Mouse (Mus musculus): ENCODE measurements around the gene Vwa8. TPM values are rescaled to one million over a fixed set of nuclear protein-coding genes. Genes with fewer than 3 reads are reported as not detected.

The Vwa8 gene
- polyA plus RNA-seq, 1 experiment: 13.9 TPM

GRCm38 (mm10) chr14:78861156-78861555 lies 12.3 kb downstream of the Vwa8 start:
- no peak overlapping the region for H3ac ChIP-seq (ENCODE audit: control insufficient read depth, insufficient read length, low read depth)
- peaks cover 24% of the 10 kb centered on the region for H3K79me3 ChIP-seq (ENCODE audit: low read depth)
- TF ChIP-seq CTCF (IDR thresholded peaks at IDR 0.05; ENCODE audit: control insufficient read depth, insufficient read depth, insufficient read length) (no peak), USF1 (IDR thresholded peaks at IDR 0.05; ENCODE audit: low read depth) (no peak), MYOG (IDR thresholded peaks at IDR 0.05; ENCODE audit: control insufficient read depth, extremely low read depth, insufficient read length) (no peak), MAX (IDR thresholded peaks at IDR 0.05) (no peak)

GRCm38 (mm10) chr14:78870036-78870435 lies 21.2 kb downstream of the Vwa8 start:
- no peaks in the 10 kb centered on the region for H3K79me3 ChIP-seq (ENCODE audit: low read depth)
- H3ac ChIP-seq (ENCODE audit: control insufficient read depth, insufficient read length, low read depth): no peak overlapping the region
- TF ChIP-seq CTCF (IDR thresholded peaks at IDR 0.05; ENCODE audit: control insufficient read depth, insufficient read depth, insufficient read length) (no peak), FOSL1 (IDR thresholded peaks at IDR 0.05; ENCODE audit: insufficient read depth, low read length, poor library complexity, severe bottlenecking) (no peak), MYOD1 (IDR thresholded peaks at IDR 0.05; ENCODE audit: control insufficient read depth, insufficient read length, low read depth) (no peak), CEBPB (IDR thresholded peaks at IDR 0.05; ENCODE audit: low read depth) (no peak), MYOG (IDR thresholded peaks at IDR 0.05; ENCODE audit: control insufficient read depth, extremely low read depth, insufficient read length) (no peak)
- no peaks in the 10 kb centered on the region for H3K79me2 ChIP-seq (ENCODE audit: control insufficient read depth, insufficient read depth)
- no peak overlapping the region for H3K4me3 ChIP-seq (ENCODE audit: insufficient read depth, poor library complexity, severe bottlenecking)
- peaks cover 21% of the 10 kb centered on the region for H3K36me3 ChIP-seq (ENCODE audit: control insufficient read depth, insufficient read depth)
- no peaks in the 10 kb centered on the region for H3K27me3 ChIP-seq (ENCODE audit: control insufficient read depth, insufficient read depth, insufficient read length)

More at GRCm38 (mm10) chr14:78861156-78861555, 12.3 kb downstream of the Vwa8 start:
- Histone ChIP-seq H3K79me2 (ENCODE audit: control insufficient read depth, insufficient read depth) (peaks cover 35% of the 10 kb centered on the region), H3K27me3 (ENCODE audit: control insufficient read depth, insufficient read depth, insufficient read length) (no peaks in the 10 kb centered on the region), H3K4me3 (ENCODE audit: insufficient read depth, poor library complexity, severe bottlenecking) (no peak overlapping the region), H3K36me3 (ENCODE audit: control insufficient read depth, insufficient read depth) (no peaks in the 10 kb centered on the region)

GRCm38 (mm10) chr14:78877176-78877575 lies 28.3 kb downstream of the Vwa8 start:
- Histone ChIP-seq H3ac (ENCODE audit: control insufficient read depth, insufficient read length, low read depth) (no peak overlapping the region), H3K36me3 (ENCODE audit: control insufficient read depth, insufficient read depth) (peaks cover 7% of the 10 kb centered on the region), H3K27me3 (ENCODE audit: control insufficient read depth, insufficient read depth, insufficient read length) (no peaks in the 10 kb centered on the region), H3K4me3 (ENCODE audit: insufficient read depth, poor library complexity, severe bottlenecking) (no peak overlapping the region), H3K79me2 (ENCODE audit: control insufficient read depth, insufficient read depth) (peaks cover 19% of the 10 kb centered on the region), H3K79me3 (ENCODE audit: low read depth) (no peaks in the 10 kb centered on the region)
- TF ChIP-seq CTCF (IDR thresholded peaks at IDR 0.05; ENCODE audit: control insufficient read depth, insufficient read depth, insufficient read length): no peak
- no peak for TF ChIP-seq MYOD1 (IDR thresholded peaks at IDR 0.05; ENCODE audit: control insufficient read depth, insufficient read length, low read depth)
- no peak for TF ChIP-seq MYOG (IDR thresholded peaks at IDR 0.05; ENCODE audit: control insufficient read depth, extremely low read depth, insufficient read length)
- TF ChIP-seq MAX (IDR thresholded peaks at IDR 0.05): no peak
- no peak for TF ChIP-seq CEBPB (IDR thresholded peaks at IDR 0.05; ENCODE audit: low read depth)
- TF ChIP-seq FOSL1 (IDR thresholded peaks at IDR 0.05; ENCODE audit: insufficient read depth, low read length, poor library complexity, severe bottlenecking): no peak
- no peak for TF ChIP-seq USF1 (IDR thresholded peaks at IDR 0.05; ENCODE audit: low read depth)

GRCm38 (mm10) chr14:78878402-78879045 lies 29.7 kb downstream of the Vwa8 start:
- H3K36me3 ChIP-seq (ENCODE audit: control insufficient read depth, insufficient read depth): no peaks in the 10 kb centered on the region
- H3K79me3 ChIP-seq (ENCODE audit: low read depth): no peaks in the 10 kb centered on the region
- H3ac ChIP-seq (ENCODE audit: control insufficient read depth, insufficient read length, low read depth): no peak overlapping the region
- TF ChIP-seq MAX (IDR thresholded peaks at IDR 0.05): no peak
- TF ChIP-seq CEBPB (IDR thresholded peaks at IDR 0.05; ENCODE audit: low read depth): no peak
- TF ChIP-seq CTCF (IDR thresholded peaks at IDR 0.05; ENCODE audit: control insufficient read depth, insufficient read depth, insufficient read length): no peak
- peak; percentile 69 for TF ChIP-seq MYOD1 (IDR thresholded peaks at IDR 0.05; ENCODE audit: control insufficient read depth, insufficient read length, low read depth)
- TF ChIP-seq USF1 (IDR thresholded peaks at IDR 0.05; ENCODE audit: low read depth): no peak
- no peaks in the 10 kb centered on the region for H3K27me3 ChIP-seq (ENCODE audit: control insufficient read depth, insufficient read depth, insufficient read length)
- H3K4me3 ChIP-seq (ENCODE audit: insufficient read depth, poor library complexity, severe bottlenecking): no peak overlapping the region
- peaks cover 19% of the 10 kb centered on the region for H3K79me2 ChIP-seq (ENCODE audit: control insufficient read depth, insufficient read depth)

GRCm38 (mm10) chr14:78880879-78881278 lies 32.0 kb downstream of the Vwa8 start:
- TF ChIP-seq MAX (IDR thresholded peaks at IDR 0.05) (no peak), MYOG (IDR thresholded peaks at IDR 0.05; ENCODE audit: control insufficient read depth, extremely low read depth, insufficient read length) (no peak), USF1 (IDR thresholded peaks at IDR 0.05; ENCODE audit: low read depth) (no peak), CTCF (IDR thresholded peaks at IDR 0.05; ENCODE audit: control insufficient read depth, insufficient read depth, insufficient read length) (no peak), FOSL1 (IDR thresholded peaks at IDR 0.05; ENCODE audit: insufficient read depth, low read length, poor library complexity, severe bottlenecking) (no peak), MYOD1 (IDR thresholded peaks at IDR 0.05; ENCODE audit: control insufficient read depth, insufficient read length, low read depth) (no peak), CEBPB (IDR thresholded peaks at IDR 0.05; ENCODE audit: low read depth) (no peak)
- no peak overlapping the region for H3K4me3 ChIP-seq (ENCODE audit: insufficient read depth, poor library complexity, severe bottlenecking)
- no peaks in the 10 kb centered on the region for H3K27me3 ChIP-seq (ENCODE audit: control insufficient read depth, insufficient read depth, insufficient read length)
- no peaks in the 10 kb centered on the region for H3K79me3 ChIP-seq (ENCODE audit: low read depth)
- no peak overlapping the region for H3ac ChIP-seq (ENCODE audit: control insufficient read depth, insufficient read length, low read depth)
- peaks cover 19% of the 10 kb centered on the region for H3K79me2 ChIP-seq (ENCODE audit: control insufficient read depth, insufficient read depth)
- no peaks in the 10 kb centered on the region for H3K36me3 ChIP-seq (ENCODE audit: control insufficient read depth, insufficient read depth)

- Histone ChIP-seq H3ac (ENCODE audit: control insufficient read depth, insufficient read length, low read depth) (no peak overlapping the region), H3K36me3 (ENCODE audit: control insufficient read depth, insufficient read depth) (no peaks in the 10 kb centered on the region), H3K79me2 (ENCODE audit: control insufficient read depth, insufficient read depth) (peaks cover 19% of the 10 kb centered on the region), H3K79me3 (ENCODE audit: low read depth) (no peaks in the 10 kb centered on the region), H3K27me3 (ENCODE audit: control insufficient read depth, insufficient read depth, insufficient read length) (no peaks in the 10 kb centered on the region), H3K4me3 (ENCODE audit: insufficient read depth, poor library complexity, severe bottlenecking) (no peak overlapping the region)
- TF ChIP-seq MYOG (IDR thresholded peaks at IDR 0.05; ENCODE audit: control insufficient read depth, extremely low read depth, insufficient read length): no peak
- no peak for TF ChIP-seq USF1 (IDR thresholded peaks at IDR 0.05; ENCODE audit: low read depth)
- TF ChIP-seq MAX (IDR thresholded peaks at IDR 0.05): no peak
- TF ChIP-seq CEBPB (IDR thresholded peaks at IDR 0.05; ENCODE audit: low read depth): no peak
- no peak for TF ChIP-seq CTCF (IDR thresholded peaks at IDR 0.05; ENCODE audit: control insufficient read depth, insufficient read depth, insufficient read length)
- no peak for TF ChIP-seq FOSL1 (IDR thresholded peaks at IDR 0.05; ENCODE audit: insufficient read depth, low read length, poor library complexity, severe bottlenecking)
- no peak for TF ChIP-seq MYOD1 (IDR thresholded peaks at IDR 0.05; ENCODE audit: control insufficient read depth, insufficient read length, low read depth)
Measured at GRCm38 (mm10) chr14:78881563-78881962, 32.7 kb downstream of the Vwa8 start.
